Mouse (Mus musculus): ENCODE measurements at regions not wholly inside any gene's neighbourhood (a gene's known extent, or its start where the extent isn't known, plus 50 kb on each side); places are given as distances from the start of the nearest gene placed in this dataset.
A peak's percentile ranks its signal among the peaks of the same experiment; 100 is the strongest.

DNA sequence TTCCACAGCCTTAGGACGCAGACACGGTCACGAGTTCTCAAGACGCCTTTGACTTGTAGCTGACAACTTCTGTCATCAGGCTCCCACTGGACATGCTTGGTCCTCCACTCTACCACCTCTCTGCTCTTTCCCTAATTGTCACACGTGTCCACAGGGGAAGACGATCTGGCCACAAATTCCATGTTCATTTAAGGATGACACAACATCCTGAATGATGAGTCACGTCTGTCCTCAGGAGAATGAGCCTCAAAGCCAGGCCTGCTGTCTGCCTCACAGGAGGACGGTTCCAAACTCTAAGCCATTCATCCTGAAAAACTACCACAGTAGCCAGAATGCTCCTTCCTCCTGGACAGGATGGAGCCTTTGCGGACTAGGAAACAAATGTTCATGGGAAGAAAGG is 517.3 kb upstream of the Tmem132c start:
- DNase-seq (ENCODE audit: low spot score in 2 of 2) = no peak

DNA sequence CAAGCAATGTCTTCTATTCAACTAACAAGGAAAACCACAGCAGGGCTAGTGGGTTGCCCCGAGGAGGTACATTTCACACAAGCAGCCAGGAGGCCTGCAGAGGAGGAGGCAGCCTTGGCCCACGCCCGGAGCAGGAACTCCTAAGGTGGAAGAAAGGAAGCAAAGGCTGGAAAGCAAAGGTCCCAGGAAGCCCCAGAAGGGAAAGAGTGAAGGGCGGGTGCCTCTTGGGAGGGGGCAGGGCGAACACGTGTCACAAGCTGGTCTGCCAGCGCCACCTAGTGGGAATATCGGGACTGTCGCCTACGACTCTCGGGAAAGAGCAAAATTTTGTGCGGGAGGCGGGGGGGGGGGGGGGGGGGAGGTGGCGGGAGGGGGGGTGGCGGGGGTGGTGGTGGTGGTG is 508.1 kb upstream of the Tmem132c start:
- peak; percentile 35 to 85 for DNase-seq (ENCODE audit: low spot score in 2 of 2)

DNA sequence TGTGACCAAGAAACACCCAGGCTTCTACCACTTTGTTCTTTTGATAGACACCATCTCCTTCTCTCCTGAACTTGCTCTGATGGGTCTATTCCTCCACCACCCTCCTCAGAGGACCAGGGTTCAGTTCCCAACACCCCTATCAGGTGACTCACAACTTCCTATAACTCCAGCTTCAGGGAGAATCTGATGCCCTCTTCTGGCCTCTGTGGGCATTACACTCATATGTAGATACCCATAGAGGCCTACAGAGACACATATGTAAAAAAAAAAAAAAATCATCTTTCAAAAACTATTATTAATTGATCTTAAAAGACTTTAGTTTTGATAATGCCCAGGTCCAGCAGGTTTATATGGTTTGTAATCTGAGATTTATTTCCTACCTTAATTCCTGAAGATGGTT is 505.9 kb upstream of the Tmem132c start:
- DNase-seq (ENCODE audit: low spot score in 2 of 2) = no peak

DNA sequence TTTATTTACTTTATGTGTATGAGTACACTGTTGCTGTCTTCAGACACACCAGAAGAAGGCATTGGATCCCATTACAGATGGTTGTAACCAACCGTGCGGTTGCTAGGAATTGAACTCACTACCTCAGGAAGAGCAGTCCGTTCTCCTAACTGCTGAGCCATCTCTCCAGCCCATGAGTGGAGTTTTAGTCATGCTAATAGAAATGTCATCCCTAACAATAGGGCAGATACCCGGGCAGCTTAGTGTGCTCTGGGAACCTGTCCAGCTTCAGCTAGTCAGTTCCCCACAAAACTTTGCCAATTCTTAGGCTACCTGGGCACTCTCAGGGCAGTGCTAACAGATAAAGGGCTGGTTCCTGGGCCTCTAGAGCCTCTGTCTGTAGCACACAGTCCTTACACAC is 503.9 kb upstream of the Tmem132c start:
- DNase-seq (ENCODE audit: low spot score in 2 of 2) = no peak

DNA sequence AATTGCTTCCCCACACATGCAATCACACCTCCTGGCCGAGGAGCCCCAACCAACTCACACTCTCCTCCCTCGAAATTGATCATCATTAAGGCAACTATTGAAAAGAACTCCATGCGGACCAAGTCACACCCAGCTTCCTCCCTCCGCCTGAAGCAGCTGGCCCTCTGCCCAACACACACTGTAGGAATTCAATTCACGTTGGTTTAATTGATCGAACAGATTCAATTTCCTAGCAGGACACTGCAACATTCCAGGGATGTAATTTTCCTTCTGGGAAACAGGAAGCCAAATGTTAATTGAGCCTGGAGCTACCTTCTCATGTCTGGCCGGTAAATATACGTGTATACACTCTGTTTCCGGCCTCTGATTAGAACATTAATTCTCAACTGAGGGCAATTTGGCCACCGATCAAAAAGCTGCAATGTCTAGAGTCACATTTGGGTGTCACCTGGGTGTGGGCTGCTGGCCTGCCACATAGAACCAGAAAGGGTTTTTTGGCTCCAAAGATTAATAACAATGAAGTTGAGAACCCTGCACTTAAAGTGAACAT is 500.7 kb upstream of the Tmem132c start:
- DNase-seq (ENCODE audit: low spot score in 2 of 2) = no peak

DNA sequence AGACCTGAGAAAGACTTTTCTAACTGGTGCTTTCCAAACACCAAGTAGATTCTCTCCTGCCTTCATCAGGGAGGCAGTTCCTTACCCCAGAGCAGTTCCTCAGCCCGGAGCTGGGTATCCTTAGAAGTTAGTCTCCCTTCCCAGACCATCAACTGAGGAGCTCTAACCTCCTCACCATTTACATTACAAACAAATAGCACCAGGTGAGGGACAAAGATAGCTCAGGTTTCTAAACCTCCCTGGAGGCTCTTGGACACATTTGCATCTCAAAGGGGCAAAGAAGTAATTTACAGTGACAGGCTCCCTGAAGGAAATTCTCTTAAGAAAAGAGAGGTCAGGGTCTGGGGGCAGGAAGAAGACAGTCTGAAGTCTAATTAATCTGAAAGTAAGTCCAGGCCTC is 486.5 kb upstream of the Tmem132c start:
- no peak for DNase-seq (ENCODE audit: low spot score in 2 of 2)

DNA sequence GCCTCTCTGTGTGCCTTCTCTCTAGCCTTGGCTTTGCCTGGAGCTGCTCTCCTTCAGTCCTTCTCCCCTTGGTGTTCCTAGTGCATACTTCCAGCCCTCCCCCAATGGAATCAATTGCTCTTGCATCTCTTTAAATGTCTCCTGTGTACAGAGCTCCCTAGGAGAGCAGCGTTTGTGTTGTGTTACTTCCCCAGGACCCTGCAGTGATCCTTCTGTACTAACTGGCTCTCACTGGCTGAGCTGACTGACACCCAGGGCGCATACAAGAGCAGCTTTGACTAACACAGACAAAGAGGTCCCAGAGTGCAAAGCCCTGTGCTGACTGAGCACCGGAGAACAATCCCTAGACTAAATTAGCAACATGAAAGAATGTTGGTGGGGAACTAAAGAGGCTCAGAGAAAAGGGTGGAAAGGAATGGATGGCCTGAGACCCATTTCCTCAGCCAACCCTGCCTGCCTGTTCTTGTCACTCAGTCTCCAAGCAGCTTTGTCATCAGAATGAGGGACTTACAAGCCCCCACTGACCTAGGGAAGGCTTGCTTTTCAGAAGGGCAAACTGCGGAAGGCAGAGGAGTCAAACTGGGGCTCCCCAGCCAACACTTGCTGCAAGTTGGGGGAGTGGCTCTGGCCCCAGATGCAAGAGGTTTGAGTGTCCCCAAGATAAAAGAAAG is 476.4 kb upstream of the Tmem132c start:
- no peak for DNase-seq (ENCODE audit: low spot score in 2 of 2)

DNA sequence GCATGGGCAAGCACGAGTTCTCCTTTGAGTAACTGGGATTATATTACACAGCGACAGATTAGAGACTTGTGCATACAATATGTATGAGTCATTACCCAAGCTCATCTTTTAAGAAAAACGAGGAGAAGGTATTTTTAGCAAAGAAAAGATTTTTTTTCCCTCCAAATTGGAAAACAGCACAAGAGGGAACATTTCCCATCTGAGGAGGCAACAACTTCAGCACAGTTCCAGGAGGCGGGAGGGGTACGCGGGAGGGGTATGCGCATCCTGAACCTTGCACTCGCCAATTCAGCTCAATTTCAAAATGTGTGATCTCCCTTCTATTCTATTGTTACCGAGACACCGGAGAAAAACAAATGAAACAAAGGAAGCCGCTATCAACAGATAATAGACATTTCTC is 472.6 kb upstream of the Tmem132c start:
- DNase-seq (ENCODE audit: low spot score in 2 of 2) = no peak

DNA sequence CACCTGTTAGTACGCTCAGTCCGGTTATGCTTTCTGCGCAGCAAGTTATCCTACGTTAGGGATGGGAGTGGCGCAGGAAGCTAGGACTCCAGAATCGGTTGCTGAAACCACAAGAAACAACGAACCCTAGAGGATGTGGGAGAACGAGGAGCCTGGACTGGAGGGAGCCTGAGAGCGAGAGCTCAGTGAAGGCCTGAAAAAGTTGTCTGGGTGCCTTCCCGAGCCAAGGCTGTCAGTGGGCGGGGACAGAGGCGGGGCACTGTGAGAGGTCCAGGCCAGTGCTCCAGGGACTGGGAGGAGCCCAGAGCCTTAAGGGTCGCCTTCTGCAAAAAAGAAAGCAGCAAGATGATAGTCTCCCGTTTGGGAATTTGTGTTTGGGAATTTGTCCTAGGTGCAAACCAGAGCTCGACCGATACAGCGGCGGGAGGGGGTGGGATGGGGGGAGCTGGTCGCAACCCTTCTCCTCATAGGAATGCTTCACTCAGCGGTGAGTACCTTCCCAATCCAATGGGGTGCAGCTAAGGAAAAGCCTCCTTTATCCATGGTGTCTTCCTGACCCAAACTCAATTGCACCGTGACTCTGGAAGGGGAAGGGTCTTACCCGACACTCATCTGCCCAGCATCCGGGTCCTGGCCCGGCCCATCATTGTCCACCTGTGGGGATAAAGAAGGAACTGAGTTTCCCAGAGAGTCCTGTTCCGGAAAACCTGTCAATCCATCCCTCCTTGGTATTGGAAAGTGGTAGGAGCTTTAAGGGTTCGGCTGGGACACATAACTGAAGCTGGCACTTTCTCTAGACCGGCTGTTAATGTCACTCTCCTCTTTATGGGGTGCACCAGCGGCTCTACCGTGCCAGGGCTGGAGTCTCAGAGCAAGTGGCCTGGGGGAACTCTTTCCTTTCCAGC is 453.6 kb upstream of the Tmem132c start:
- DNase-seq (ENCODE audit: low spot score in 2 of 2) = no peak

DNA sequence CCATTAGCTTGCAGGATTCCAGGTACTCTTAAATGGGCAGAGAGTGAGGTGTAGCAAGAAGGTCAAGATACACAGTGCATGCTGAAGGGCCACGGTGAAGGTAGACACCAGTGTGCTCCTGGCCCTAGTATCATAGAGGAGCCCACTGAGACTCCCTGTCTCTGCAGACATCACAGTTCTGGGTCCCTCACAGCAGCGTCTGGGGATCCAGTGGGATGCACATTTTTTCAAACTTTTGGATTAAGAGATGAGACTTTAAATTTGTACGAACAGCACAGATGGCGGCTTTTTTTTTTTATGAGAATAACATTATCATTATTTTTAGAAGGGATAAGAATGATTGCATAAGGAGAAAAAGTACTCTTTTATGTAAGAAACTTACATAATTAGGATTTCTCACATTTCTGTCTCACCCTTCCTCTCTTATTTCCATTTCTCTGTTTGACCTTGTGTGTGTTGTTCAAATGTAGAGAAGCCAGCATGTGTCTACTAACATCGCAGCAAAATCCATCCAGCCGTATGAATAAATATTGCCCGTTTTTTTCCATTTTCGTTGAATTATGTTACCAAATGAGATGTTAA is 441.8 kb upstream of the Tmem132c start:
- peak in 1 of 2 experiments; percentile 20 for DNase-seq (ENCODE audit: low spot score in 2 of 2)

DNA sequence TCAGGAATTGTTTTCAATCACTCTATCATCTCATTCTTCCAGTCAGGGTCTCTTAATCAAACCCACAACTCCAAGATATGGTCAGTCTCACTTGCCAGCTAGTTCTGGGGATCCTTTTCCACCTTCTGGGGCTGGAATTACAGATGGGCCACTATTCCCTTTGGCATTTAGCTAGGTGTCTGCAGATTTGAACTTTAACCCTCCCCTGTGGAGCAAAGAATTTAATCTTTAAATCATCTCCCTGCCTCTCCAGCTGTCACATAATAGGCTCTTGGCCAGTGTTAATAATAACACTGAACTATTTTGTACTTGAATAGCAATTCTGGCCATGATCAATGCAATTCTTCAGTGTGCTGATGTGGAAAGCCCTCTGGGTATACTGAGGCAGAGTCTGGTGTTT is 435.0 kb upstream of the Tmem132c start:
- no peak for DNase-seq (ENCODE audit: low spot score in 2 of 2)

DNA sequence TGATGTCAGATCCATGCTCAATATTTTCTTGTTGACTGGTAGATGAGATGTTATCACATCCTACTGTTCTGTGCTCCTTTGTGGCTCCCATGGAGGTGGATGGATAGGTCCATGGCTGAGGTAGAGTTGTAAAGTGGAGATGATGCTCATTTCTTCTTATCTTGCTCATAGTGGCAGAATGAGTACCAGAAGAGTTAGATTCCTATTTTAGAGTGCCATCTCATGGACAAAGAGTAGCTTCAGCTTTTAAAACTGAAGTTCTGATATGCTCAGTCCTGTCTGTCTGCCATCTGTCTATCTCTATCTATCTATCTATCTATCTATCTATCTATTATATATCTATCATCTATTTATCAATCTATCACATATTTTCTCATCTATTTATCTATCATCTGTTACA is 425.5 kb upstream of the Tmem132c start:
- no peak for DNase-seq (ENCODE audit: low spot score in 2 of 2)

DNA sequence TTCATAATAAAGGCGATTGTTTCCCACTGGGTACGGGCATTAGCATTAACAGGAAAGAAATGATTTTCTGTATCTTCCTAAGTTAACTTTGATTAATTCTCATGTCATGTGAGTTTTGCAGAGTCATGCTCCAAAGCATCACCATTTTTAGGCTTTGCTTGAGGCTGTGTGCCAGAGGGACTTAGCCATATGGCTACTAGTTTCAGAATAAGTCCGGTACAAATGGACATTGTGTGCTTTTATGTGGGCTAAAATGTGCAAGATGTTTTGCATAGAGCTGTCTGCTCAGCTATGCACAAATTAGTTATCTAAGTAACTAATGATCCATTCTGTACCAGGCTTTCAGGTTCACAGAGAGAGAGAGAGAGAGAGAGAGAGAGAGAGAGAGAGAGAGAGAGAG is 406.2 kb upstream of the Tmem132c start:
- DNase-seq (ENCODE audit: low spot score in 2 of 2) = peak; percentile 25 to 59

DNA sequence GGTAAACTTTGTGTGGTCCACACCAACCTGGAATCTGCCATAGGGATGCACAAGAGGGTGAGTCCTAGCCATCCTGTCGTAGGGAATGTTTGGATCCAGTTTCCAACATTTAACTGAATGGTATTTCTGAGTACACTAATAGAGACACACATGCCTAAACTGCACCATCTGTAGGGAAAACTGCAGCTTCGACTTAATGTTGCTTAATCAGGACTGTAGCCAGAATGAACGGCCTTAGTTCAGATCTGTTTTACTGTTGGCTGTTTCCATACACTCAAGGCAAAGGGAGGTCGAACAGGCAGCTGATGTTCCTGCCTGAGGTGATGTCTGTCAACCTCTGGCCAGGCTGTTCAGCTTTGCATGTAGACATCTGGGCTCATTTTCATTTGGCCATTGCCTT is 399.0 kb upstream of the Tmem132c start:
- DNase-seq (ENCODE audit: low spot score in 2 of 2) = no peak

DNA sequence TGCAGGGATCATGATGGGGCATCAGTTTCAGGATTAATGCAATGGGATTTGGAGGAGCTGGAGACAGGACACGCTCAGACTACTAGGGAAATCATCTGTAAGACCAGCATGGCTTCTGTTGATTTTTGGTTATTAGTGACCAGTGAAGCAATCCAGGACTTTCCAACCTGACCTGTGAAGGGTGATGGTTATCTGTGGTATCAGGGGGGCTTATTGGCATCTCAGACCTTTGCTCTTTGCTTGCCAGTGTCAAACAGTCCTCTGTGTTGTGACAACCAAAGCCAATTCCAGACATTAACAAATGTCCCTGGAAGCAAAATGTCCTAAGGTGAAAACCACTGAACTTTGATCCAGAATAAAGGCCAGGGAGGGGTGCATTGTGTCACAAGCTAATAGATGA is 379.5 kb upstream of the Tmem132c start:
- no peak for DNase-seq (ENCODE audit: low spot score in 2 of 2)

DNA sequence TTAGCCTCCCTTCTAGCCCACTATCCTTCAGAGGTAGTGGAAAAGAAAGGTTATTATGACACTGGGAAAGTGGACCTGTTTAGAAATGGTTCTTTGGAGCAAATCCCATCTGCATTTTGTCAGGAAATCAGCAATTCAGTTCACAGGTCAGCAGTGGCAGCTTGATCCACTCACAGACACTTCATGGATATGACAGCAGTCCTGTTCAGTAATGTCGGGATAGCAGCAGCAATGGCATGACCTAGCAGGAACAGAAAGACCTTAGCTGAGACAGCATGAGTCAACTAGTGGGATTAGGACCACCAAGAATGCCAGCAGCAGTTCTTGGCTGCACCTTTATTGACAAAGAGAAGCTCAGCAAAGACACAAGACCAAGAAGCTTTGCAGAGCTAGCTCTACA is 365.8 kb upstream of the Tmem132c start:
- no peak for DNase-seq (ENCODE audit: low spot score in 2 of 2)

DNA sequence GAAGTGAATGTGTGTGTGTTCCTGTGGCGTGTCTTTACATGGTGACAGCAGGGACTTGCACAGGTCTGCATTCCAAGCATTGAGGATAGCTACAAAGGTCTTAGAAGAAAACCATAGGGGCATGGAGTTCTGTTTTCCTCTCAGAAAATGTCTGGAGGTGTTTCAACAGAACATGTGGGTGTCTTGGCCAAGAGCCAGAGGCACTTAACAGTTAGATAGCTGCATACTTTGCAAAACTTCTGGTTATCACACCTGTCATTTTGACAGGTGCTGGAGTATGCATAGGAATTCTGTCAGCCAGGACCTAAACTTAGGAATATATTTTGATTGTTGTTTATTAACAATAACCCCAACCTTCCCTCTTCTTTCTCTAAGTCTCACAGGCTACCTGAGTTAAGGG is 350.9 kb upstream of the Tmem132c start:
- no peak for DNase-seq (ENCODE audit: low spot score in 2 of 2)

DNA sequence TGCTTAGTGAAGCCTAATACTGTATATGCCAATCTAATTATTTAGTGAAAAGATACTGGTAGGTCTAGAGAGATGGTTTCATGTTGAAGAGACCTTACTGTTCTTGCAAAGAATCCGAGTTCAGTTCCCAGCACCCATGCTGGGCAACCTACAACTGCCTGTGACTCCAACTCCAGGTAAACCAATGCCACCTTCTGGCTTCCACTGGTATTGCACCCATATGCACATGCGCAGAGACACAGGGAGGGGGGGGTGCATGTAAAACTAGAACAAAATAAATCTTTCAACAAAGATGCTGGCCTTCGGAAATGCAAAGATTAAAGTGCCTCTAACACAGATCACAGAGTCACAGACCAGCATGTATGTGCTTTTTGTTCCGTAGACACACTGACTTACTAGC is 348.5 kb upstream of the Tmem132c start:
- no peak for DNase-seq (ENCODE audit: low spot score in 2 of 2)

DNA sequence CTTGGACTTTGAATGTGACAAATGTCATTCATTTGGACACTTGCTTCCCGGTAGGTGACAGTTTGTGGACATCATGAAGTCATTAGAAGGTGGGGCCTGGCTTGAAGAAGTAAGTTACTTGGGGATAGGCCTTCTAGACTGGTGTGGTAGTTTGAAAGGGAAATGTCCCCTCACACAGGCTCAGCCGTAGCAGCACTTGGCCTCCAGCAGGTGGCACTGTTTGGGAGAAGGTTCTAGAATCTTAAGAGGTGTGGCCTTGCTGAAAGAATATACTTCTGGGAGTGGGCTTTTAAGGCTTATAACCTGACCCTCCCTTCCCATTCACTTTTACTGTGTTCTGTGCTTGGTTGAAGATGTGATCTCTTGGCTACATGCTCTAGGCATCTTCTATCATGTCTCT is 331.5 kb upstream of the Tmem132c start:
- no peak for DNase-seq (ENCODE audit: low spot score in 2 of 2)

DNA sequence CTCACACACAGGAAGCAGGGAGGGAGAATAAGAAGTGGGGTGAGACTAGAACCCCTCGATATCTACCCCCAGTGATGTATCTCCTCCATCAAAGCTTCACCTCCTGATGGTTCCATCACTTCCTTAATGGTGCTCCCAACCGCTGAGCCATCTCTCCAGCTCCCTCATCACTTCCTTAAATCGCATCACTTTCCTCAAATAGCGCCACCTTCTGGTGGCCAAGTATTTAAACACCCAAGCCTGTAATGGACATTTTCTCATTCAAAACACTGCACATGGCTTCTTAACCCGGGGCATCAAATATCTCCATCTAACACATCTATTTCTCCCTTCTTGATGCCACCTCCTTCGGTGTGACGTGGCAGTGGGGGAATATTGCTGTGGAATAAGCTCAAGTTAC is 324.3 kb upstream of the Tmem132c start:
- no peak for DNase-seq (ENCODE audit: low spot score in 2 of 2)

DNA sequence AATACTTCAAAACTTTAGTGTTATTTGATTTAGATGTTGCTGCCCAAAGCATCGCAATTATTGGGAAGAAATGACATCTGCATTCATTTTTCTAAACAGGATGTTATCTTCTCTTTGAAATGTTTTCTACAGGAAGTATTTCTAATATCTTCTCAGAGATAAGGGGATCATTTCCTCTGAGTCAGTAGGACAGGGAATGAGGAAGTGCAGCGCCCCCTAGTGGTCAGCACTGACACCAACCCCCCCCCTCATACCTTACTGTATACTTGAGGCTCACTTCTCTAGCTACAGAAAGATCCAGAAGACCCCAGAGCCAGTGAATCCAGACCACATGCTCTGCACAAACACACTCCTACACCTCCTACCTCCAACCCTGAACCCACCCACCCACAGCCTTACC is 308.1 kb upstream of the Tmem132c start:
- DNase-seq (ENCODE audit: low spot score in 2 of 2) = no peak

DNA sequence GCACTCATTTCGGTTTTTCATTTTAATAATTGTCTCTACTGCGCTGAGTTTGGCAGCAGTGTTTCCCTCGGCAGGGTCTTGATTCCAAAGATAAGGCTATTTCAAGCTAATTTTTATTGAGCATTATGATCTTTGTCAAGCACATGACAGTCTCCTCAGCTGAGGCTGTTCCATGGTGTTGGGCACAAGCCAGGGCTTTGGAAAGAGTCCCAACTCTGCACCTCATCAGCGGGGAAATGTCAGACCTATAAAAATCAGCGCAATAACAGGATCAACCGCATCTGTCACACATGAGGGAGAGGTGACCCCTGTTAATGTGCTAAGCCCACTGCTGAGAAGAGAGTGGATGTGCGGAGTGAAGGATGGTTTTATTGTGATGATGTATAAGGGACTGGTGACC is 296.7 kb upstream of the Tmem132c start:
- DNase-seq (ENCODE audit: low spot score in 2 of 2) = no peak

DNA sequence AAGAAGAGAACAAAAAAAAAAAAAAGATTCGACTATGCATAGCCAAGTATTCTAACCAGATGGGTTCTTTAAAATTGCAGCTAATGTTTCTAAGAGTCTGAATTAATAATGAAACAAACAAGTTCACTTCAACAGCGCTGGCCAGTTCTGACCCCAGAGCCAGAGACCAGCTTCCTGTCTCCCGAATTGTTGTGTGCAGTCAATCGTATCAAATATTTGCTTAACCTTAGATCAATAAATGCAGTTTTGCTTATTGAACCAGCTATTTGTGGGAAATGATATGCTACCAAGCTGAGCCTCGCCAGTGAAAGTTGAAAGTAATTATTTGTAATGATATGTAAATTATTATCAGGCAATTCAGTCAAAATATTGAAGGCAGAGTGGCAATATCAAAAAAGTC is 287.4 kb upstream of the Tmem132c start:
- no peak for DNase-seq (ENCODE audit: low spot score in 2 of 2)

Measured in left cerebral cortex, adult 9 months (tissue).